Mouse (Mus musculus) lung, postnatal 36 days (tissue): ENCODE results near the gene Ccng1.

ENCODE experiments used
- DNase-seq: peaks from one replicate; pipeline ENCODE4 v3.0.0; 2022; ENCODE audit warnings: mixed read lengths

The Ccng1 gene

DNA sequence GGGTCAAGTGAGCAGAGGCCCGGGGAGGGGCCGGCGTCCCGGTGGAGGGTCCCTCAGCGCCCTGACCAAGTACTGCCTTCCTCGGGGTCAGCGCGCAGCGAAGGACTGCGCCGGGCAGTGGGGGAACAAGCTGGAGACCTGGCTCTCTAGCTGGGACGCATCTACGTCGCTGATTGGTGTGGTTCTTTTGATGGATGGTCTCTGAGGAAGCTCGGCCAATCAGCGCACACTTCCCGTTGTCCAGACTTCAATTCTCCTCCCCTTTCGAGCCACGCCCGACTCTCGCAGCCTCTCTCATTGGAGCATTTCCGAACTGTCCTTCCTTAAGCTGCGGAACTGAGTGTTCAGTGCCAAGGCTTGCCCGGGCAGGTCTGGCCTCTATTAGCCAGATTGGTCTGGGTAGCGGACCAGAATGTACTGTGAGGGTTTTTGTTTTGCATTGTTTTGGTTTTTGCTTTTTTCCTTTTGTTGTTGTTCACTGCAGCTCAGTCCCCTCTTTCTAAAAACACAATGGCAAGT lies at the start of gene Ccng1:
TSS of gene Ccng1 (minus strand) at position 203 of the 519 bp plus-strand sequence.
- DNase-seq: peak; percentile 98

- no peak for DNase-seq
These were observed 35.2 kb upstream of the Ccng1 start for GRCm38 (mm10) chr11:40790307-40790706.

- DNase-seq: no peak
These were observed 34.6 kb upstream of the Ccng1 start for GRCm38 (mm10) chr11:40789701-40790100.

- no peak for DNase-seq
These were observed 31.8 kb upstream of the Ccng1 start for GRCm38 (mm10) chr11:40786900-40787299.

GRCm38 (mm10) chr11:40784326-40784725 lies 29.2 kb upstream of the Ccng1 start:
- no peak for DNase-seq

DNA sequence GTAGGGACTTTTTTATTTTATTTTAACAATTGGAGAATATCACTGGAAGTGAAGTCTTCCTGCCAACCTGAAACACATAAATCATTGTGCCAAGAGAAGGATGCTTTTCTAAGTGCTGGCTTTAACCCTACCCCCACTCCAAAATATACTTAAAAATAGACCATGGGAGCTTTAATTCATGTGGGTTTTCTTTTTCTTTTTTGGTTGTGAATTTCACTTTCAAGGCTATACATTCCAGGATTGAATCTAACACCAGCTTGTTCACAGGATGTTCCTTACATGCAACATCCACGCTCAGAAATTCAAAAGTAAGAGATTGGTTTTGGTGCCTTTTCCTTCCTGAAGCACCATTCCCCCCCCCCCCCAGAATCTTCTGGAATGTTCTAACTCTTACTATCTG lies 28.2 kb upstream of the Ccng1 start:
- DNase-seq: no peak

DNA sequence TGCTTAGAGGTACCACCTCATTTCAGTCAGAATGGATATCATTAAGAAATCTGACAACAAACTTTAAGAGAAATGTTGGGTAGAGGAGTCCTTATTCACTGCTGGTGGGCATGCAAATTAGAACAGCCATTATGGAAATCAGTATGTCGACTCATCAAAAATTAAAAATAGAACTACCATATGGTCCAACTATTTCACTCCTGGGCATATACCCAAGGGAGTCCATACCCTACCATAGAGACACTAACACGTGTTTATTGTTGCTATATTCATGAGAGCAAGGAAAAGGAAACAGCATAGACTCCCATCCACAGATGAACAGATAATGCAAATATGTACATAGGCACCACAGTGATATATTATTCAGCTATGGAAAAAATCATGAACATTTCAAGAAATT lies 26.7 kb upstream of the Ccng1 start:
- DNase-seq: no peak

- peak; percentile 25 for DNase-seq
These were observed 20.5 kb upstream of the Ccng1 start for GRCm38 (mm10) chr11:40775315-40776269.

DNA sequence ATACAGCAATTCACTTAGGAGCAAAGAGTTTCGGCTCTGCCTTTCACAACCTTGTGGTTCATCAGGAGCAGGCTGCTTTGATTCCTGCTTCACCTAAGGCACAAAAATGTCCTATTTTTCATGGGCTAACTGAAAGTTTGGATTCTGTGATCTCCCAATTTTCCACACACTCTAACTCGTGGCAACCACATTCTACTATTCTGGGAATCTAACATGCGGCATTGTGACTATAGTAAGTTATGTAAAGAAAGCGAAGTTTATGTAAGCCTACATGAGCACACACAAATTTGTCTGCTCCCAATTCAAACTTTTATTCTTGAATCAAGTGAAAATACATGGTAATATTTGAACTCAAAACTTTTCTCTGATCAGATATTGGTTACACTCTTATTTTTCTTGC lies 9.6 kb upstream of the Ccng1 start:
- no peak for DNase-seq

- peak; percentile 44 for DNase-seq
These were observed 8.3 kb upstream of the Ccng1 start for GRCm38 (mm10) chr11:40763395-40763794.

- DNase-seq: no peak
These were observed 4.8 kb upstream of the Ccng1 start for GRCm38 (mm10) chr11:40759896-40760295.

DNA sequence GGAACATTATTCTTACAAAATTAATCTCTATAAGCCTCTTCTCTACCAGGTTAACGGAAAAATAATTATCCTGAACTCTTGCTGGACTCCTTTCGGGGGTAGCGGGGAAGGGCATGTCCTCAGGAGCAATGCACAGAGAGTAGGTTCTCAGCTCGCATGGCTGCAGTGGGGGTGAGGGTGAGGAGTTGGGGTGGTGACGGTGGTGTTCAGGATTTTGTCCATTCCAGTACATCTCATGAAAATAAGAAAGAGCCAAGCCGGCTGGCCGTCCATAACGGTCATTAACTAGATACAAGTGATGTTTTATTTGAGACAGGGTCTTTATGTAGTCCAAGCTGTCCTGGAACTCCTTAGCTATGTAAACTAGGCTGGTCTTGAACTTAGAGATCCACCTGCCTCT lies 857 bp upstream of the Ccng1 start:
- DNase-seq: no peak

DNA sequence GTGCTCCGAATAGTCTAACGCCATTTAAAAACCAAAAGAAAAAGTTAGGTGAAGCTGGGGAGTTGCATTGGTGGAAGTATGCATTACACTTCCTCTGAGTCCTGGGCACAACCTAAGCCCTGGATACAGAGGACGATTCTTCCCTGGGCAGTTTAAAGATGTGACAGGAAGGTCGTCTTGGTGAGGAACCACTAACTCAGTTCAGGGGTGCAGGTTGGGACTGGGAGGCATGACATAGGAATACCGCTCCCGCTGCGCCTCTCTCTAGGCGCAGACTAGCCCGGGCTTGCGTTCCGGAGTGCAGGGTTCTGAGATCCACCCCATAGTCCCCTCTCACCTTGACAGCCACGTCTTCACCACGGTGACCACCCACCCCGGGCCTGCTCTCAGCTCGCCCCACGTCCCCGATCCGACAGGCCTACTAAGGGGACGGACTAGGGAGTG lies 425 bp downstream of the Ccng1 start:
- no peak for DNase-seq

DNA sequence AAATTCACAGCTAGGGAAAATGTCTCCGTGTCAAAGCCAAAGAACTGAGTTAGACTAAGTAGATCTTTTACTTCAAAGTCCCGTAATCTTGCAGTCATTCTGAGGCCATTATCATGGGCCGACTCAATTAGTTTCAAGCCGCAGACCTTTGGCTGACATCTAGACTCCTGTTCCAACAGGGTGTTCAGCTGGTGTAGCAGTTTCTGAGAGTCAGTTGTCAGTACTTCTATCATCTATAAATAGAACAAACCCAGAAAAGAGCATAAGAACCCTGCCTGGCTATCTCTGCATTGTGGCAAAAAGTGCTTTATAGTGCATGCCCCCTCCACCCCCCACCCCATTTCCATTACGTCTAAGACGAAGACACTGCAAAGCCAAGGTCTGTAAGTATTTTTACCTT lies 1.3 kb downstream of the Ccng1 start:
- DNase-seq: no peak

DNA sequence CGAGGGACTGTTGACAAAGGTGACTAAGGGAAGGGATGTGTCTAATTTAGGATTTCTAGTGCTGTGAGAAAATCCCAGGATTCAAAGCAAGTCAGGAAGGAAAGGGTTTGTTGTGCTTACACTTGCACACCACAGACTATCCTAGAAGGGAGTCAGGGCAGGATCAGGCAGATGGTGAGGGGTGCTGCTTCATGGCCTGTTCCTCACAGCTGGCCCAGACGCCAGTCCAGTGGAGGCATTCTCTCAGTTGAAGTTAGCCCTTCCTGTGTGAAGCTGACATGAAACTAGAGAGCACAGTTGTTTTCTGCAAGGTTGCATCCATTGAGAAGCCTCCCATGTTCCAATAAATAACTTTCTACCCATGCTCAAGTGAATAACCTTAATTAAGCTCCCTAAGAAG lies 7.4 kb downstream of the Ccng1 start:
- DNase-seq: no peak

- DNase-seq: no peak
These were observed 8.8 kb downstream of the Ccng1 start for GRCm38 (mm10) chr11:40746361-40746760.

DNA sequence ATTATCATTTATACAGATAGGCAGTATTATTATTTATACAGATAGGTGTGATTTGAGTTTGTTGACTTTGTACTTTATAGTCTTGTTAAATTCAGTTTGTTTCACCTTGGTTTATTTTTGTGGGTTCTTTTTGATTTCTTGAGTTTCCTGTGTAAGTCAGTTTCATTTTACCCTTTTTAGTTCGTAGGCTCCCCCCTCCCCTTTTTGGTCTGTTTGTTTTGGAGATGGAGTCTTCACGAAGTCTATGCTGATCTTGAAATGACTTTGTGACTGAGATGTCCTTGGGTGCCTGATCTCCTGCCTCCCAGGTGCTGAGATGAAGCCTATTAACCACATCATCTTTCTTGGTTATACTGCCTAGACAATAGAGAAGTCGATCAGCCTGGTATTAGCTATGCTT lies 10.8 kb downstream of the Ccng1 start:
- no peak for DNase-seq

DNA sequence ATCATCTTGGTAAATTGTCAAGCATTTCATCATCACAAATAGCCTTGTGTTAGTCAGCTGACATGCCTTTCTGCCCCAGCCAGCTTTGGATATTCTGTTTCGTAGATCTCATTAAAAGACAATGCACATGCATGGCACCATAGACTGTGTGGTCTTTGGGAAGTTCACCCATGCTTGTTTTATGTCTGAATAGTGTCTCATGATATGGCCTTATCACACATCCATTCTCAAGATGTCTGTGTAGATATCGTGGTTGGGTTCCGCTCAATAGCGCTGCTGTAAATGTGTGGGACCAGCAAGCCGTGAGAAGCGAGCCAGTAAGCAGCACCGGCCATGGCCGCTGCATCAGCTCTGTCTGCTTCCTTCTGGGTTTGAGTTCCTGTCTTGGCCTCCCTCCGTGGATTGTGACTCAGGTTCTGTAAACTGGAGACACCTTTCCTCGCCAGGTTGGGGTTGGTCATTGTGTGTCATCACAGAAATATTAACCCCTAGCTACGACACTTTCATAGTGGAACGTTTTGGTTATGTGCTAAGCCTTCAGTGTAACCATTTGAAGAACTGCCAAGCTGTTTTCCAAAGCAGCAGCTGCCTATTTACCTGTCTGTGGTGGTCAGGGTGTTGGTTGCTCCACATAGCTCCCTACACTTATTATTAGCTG lies 13.4 kb downstream of the Ccng1 start:
- no peak for DNase-seq

- no peak for DNase-seq
These were observed 17.7 kb downstream of the Ccng1 start for GRCm38 (mm10) chr11:40737369-40737768.

DNA sequence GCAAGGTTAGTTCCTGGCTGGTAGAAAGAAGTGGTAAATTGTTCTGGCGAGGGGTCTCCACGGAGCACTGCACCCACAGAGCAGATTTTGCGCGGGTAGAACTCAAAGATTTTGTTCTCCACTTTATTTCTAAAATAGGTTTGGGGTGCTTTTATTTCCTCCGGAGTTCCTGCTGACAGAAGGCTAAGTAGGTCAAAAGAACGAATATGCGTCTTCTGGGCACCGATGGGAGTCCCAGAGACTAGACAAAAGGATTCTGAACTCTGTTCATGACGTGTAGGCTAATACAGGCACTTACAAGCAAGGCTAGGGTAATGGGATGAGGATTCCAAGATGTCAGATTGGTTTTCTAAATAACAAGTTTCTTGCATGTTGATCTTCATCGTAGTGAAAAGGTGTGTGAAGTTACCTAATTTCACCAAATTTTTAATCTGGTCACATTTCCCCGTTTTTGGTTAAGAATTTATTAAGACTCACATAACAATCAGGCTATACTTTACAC lies 20.8 kb downstream of the Ccng1 start:
- no peak for DNase-seq

DNA sequence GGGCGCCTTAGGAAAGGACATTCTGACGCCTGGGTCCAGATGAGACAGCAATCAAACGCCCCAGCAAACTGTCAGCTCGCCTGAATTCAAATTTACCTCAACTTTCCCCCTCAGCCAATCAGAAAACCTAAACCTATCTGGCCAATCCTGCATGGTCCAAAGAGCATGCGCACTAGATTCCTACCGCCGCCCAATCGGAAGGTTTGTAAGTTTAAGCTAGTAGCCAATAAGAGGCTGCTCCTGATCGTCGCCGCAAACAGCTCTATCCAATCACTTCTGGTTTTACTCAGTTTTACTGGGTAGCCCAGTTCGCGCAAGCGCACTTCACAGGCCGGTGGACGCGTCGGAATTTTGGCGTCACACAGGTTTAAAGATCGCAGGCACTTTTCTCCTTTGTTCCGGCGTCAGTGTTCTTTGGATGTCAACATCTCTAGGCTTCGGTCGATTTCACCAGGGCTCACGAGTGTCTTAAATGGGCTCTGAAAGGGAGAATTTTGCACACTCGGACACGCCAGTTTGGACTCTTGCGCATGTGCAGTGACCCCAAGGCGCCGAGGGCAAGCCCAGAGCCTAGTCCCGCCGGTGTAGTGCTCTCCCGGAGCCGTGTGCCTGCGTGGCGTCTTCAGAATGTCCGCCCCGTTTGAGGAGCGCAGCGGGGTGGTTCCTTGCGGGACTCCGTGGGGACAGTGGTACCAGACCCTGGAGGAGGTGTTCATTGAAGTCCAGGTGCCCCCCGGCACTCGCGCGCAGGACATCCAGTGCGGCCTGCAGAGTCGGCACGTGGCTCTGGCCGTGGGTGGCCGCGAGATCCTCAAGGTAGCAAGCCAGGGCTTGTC lies 21.6 kb downstream of the Ccng1 start, which contains the start of the genes Hmmr and Nudcd2:
TSS of gene Hmmr (minus strand) at position 84 of the 836 bp plus-strand sequence.
TSS of gene Nudcd2 (plus strand) at position 329 of the 836 bp plus-strand sequence.
- peak; percentile 98 for DNase-seq

GRCm38 (mm10) chr11:40732997-40733338 lies 22.1 kb downstream of the Ccng1 start:
- no peak for DNase-seq

DNA sequence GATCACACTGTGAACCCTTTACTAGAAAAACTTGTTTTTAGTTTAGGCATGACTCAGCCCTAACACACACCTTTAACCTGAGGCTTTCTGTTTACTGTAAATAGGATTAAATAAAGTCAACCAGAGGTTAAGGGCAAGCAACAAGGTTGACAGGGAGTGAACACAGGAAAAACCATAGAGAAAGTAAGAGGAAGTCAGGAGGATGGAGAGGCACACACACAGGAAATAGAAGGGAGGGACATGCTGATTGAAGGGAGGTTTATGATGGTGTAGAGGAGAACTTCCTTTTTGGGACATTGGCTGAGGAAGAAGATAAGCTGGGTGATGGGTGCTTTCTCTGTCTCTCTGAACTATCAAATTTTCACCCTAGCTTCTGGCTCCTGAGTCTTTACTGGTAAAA lies 36.8 kb downstream of the Ccng1 start:
- DNase-seq: no peak
